Mouse (Mus musculus) cerebellum, adult 11 months (tissue): Measurements from ENCODE around the gene Gm21789.
"Not testable (repeated sequence)": the region's sequence is repeated elsewhere in the genome, so short reads cannot be mapped to it uniquely, and the experiment has no call there.

Experiments used
- DNase-seq: peaks from one replicate; pipeline ENCODE4 v3.0.0; 2022

The Gm21789 gene

DNA sequence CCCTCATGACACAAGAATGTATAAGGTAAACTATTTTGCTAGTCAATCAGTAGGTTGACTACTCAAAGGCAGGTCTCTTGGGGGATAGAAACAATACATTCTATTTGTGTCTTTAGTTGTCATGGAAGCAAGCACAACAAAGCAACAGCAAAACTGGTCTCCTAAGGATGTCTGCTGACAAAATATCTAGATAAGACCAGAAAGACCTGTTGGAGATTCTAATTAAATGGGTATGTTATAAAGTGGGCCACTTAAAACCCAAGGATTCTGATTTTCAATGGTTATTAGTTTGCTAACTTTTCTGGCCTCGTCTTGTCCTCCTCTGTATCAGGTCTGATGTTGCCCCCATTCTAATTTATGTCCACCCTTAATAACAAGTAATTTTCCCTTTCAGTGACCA lies at the start of gene Gm21789:
Gm21789 (plus strand) TSS at position 301 of the 400 bp plus-strand sequence.
- not testable (repeated sequence) for DNase-seq

DNA sequence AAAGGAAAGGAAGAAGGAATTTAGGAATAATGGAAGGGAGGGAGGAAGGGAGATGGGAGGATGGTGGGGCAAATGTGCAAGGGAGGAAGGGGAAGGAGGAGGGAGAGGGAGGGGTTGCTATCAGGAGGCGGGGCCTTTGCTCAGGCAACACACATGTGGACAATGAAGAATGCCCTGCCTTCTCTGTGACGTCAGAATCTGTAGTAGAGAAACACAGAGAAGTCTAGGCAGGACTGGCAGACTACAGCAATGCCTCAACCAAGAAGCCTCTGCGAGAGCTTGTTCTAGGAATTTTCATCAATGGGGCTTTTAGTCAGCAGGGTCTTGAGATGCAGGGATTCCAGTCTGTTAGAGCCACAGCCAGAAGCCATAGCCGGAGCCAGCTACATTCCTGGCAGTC lies 47.2 kb upstream of the Gm21789 start, which contains the start of gene Btbd35f30:
Btbd35f30 (plus strand) TSS at position 301 of the 400 bp plus-strand sequence.
- not testable (repeated sequence) for DNase-seq

DNA sequence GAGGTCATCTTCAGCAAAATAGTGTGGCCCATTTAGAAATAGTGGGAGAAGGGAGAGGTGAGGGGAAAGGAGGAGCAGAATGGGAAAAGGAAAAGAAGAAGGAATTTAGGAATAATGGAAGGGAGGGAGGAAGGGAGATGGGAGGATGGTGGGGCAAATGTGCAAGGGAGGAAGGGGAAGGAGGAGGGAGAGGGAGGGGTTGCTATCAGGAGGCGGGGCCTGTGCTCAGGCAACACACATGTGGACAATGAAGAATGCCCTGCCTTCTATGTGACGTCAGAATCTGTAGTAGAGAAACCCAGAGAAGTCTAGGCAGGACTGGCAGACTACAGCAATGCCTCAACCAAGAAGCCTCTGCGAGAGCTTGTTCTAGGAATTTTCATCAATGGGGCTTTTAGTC lies 32.0 kb downstream of the Gm21789 start, which contains the start of gene Btbd35f5:
Btbd35f5 (plus strand) TSS at position 301 of the 400 bp plus-strand sequence.
- not testable (repeated sequence) for DNase-seq
